Mouse (Mus musculus) layer of hippocampus, adult 2 months (tissue): ENCODE measurements around the gene Blnk. TPM values are rescaled to one million over a fixed set of nuclear protein-coding genes. Genes with fewer than 3 reads are reported as not detected.

ENCODE experiments used
- DNase-seq, 2 experiments: peaks; one replicate each; pipeline ENCODE4 v3.0.0; 2022; ENCODE audit warnings: low spot score in 2 of 2
- H3K27ac ChIP-seq: fragments of 200-600 bp; 2 replicates; pipeline ENCODE4 v1.8.1; 2022
- H3K4me3 ChIP-seq: fragments of 200-600 bp; 2 replicates; pipeline ENCODE4 v1.8.1; 2022; ENCODE audit warnings: mild to moderate bottlenecking
- CTCF ChIP-seq: fragments of 200-600 bp; conservative IDR thresholded peaks from 2 replicates; pipeline ENCODE4 v1.8.1; 2022; ENCODE audit warnings: antibody characterized with exemption, mild to moderate bottlenecking, moderate library complexity
- long read RNA-seq, 2 experiments: library from polyadenylated mRNA; stranded (forward); transcript quantifications; one replicate each; pipeline ENCODE4 v2.0.0; 2021; ENCODE audit warnings: borderline mapping rate in 2 of 2
- total RNA-seq, 2 experiments: library from RNA; stranded (reverse); gene quantifications; 2 replicates each; pipeline ENCODE4 v1.2.3; 2021

The Blnk gene
- 1 to 10 TPM; 6.0 to 6.7 TPM for total RNA-seq
- long read RNA-seq, experiment 1, transcript Blnk-201 (17 exons, 2,097 nt) = major isoform, 8 of 10 reads
- long read RNA-seq, experiment 1, partial matches to known transcripts = 0 of 10 reads
- long read RNA-seq, experiment 1, other reads (novel, unspliced or antisense) = 2 of 10 reads
- long read RNA-seq, experiment 2, transcript Blnk-201 (17 exons, 2,097 nt) = major isoform, 5 of 6 reads
- long read RNA-seq, experiment 2, partial matches to known transcripts = 0 of 6 reads
- long read RNA-seq, experiment 2, other reads (novel, unspliced or antisense) = 1 of 6 reads

GRCm38 (mm10) chr19:40994057-40994585 lies at the start of gene Blnk:
Blnk (minus strand) TSS chr19:40994535.
- Histone ChIP-seq H3K27ac (peak within 1 kb of the TSS; percentile 71), H3K4me3 (peak within 1 kb of the TSS; percentile 4; the same call in 1 of the 2 replicates)
- peak; percentile 42 to 59 for DNase-seq
- TF ChIP-seq CTCF = no peak

- no peak for DNase-seq
- TF ChIP-seq CTCF = no peak
- no peak overlapping the region for H3K27ac ChIP-seq
These were observed 44.8 kb upstream of the Blnk start for GRCm38 (mm10) chr19:41039110-41039509.

GRCm38 (mm10) chr19:41035809-41036551 lies 41.6 kb upstream of the Blnk start:
- DNase-seq = peak in 1 of 2 experiments; percentile 32
- no peak for TF ChIP-seq CTCF
- Histone ChIP-seq H3K4me3 (no peak overlapping the region), H3K27ac (peak overlapping the region; percentile 51; the same call in 1 of the 2 replicates)

More at GRCm38 (mm10) chr19:41039110-41039509, 44.8 kb upstream of the Blnk start:
- no peak overlapping the region for H3K4me3 ChIP-seq

GRCm38 (mm10) chr19:41031869-41032268 lies 37.5 kb upstream of the Blnk start:
- Histone ChIP-seq H3K4me3 (no peak overlapping the region), H3K27ac (no peak overlapping the region)
- no peak for TF ChIP-seq CTCF
- DNase-seq = no peak

- no peak for TF ChIP-seq CTCF
- H3K27ac ChIP-seq = no peak overlapping the region
- no peak for DNase-seq
- H3K4me3 ChIP-seq = no peak overlapping the region
These were observed 36.7 kb upstream of the Blnk start for GRCm38 (mm10) chr19:41031009-41031408.

GRCm38 (mm10) chr19:41030161-41030560 lies 35.8 kb upstream of the Blnk start:
- no peak overlapping the region for H3K4me3 ChIP-seq
- DNase-seq = no peak
- no peak for TF ChIP-seq CTCF
- peak overlapping the region; percentile 2; the same call in 1 of the 2 replicates for H3K27ac ChIP-seq

GRCm38 (mm10) chr19:41029219-41029618 lies 34.9 kb upstream of the Blnk start, which contains the start of gene Dntt:
Dntt (plus strand) TSS chr19:41029275.
- no peak for DNase-seq
- peak within 1 kb of the TSS; percentile 7; the same call in 1 of the 2 replicates for H3K27ac ChIP-seq
- H3K4me3 ChIP-seq = no peak within 1 kb of the TSS
- no peak for TF ChIP-seq CTCF

GRCm38 (mm10) chr19:41027601-41028000 lies 33.3 kb upstream of the Blnk start:
- no peak for TF ChIP-seq CTCF
- no peak overlapping the region for H3K4me3 ChIP-seq
- no peak overlapping the region for H3K27ac ChIP-seq
- no peak for DNase-seq

- Histone ChIP-seq H3K4me3 (no peak overlapping the region), H3K27ac (no peak overlapping the region)
- no peak for DNase-seq
- no peak for TF ChIP-seq CTCF
These were observed 32.7 kb upstream of the Blnk start for GRCm38 (mm10) chr19:41027024-41027423.

- no peak for TF ChIP-seq CTCF
- H3K4me3 ChIP-seq = no peak overlapping the region
- DNase-seq = no peak
- no peak overlapping the region for H3K27ac ChIP-seq
These were observed 32.2 kb upstream of the Blnk start for GRCm38 (mm10) chr19:41026551-41026950.

- Histone ChIP-seq H3K4me3 (no peak overlapping the region), H3K27ac (no peak overlapping the region)
- no peak for TF ChIP-seq CTCF
- DNase-seq = peak in 1 of 2 experiments; percentile 31
These were observed 27.9 kb upstream of the Blnk start for GRCm38 (mm10) chr19:41022244-41022643.

- Histone ChIP-seq H3K27ac (no peak overlapping the region), H3K4me3 (no peak overlapping the region)
- no peak for DNase-seq
- no peak for TF ChIP-seq CTCF
These were observed 26.2 kb upstream of the Blnk start for GRCm38 (mm10) chr19:41020537-41020936.

GRCm38 (mm10) chr19:41019164-41019675 lies 24.9 kb upstream of the Blnk start:
- Histone ChIP-seq H3K4me3 (no peak overlapping the region), H3K27ac (no peak overlapping the region)
- TF ChIP-seq CTCF = no peak
- no peak for DNase-seq
